Mouse (Mus musculus): ENCODE results near the gene N4bp3. TPM values are rescaled to one million over a fixed set of nuclear protein-coding genes. Genes with fewer than 3 reads are reported as not detected.
"Not testable (repeated sequence)": the region's sequence is repeated elsewhere in the genome, so short reads cannot be mapped to it uniquely, and the experiment has no call there.

N4bp3 gene
- polyA plus RNA-seq, 1 experiment from 2014 or later, result 2.4 TPM

DNA sequence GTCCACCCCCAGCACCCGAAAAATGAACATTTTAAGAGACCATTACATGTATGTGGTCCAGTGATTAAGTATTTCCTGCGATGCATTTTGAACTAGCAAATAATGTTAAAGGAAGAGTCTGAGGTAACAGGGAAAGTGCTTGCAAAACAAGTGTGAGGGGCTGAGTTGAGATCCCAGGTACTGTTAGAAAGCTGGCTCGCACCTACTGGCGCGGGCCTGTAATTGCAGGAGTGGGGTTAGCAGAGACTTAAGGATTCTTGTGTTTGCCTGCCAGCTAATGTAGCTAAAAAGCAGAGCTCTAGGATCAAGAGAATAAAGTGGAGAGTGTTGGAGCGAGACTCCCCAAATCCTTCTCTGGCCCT is 14.3 kb downstream of the N4bp3 start:
- Histone ChIP-seq H3K9ac (replicated peaks) (peak overlapping the region; percentile 87), H3K9me3 (ENCODE audit: low read length) (no peaks in the 10 kb centered on the region), H3K36me3 (replicated peaks; ENCODE audit: insufficient read depth, low read length) (peaks cover 4% of the 10 kb centered on the region; the same call in 1 of the 2 replicates), H3K4me3 (ENCODE audit: low read depth, low read length) (peak overlapping the region; percentile 84), H3K4me2 (ENCODE audit: low read depth, low read length) (peak overlapping the region; percentile 89), H3K27ac (ENCODE audit: low read depth) (peak overlapping the region; percentile 96), H3K4me1 (ENCODE audit: insufficient read depth) (peaks cover 16% of the 10 kb centered on the region), H3K27me3 (ENCODE audit: insufficient read depth, low read length) (no peaks in the 10 kb centered on the region)
- peak; percentile 82 for TF ChIP-seq CTCF (IDR thresholded peaks at IDR 0.05; ENCODE audit: low read depth)
- TF ChIP-seq EP300 (IDR thresholded peaks at IDR 0.05; ENCODE audit: low read depth), result no peak
- peak; percentile 76 for DNase-seq
- peak; percentile 67 for ATAC-seq
- WGBS (ENCODE audit: insufficient replicate concordance), result 6% methylated on average over 6 of the region's 6 CpGs

- TF ChIP-seq EP300 (IDR thresholded peaks at IDR 0.05; ENCODE audit: low read depth), result no peak
- peak; percentile 32; the same call in 1 of the 2 replicates for TF ChIP-seq CTCF (IDR thresholded peaks at IDR 0.05; ENCODE audit: low read depth)
- peak; percentile 88 for DNase-seq
- Histone ChIP-seq H3K9me3 (ENCODE audit: low read length) (no peaks in the 10 kb centered on the region), H3K27ac (ENCODE audit: low read depth) (peak within 1 kb of the TSS; percentile 96), H3K9ac (replicated peaks) (peak within 1 kb of the TSS; percentile 87), H3K4me2 (ENCODE audit: low read depth, low read length) (peak within 1 kb of the TSS; percentile 89), H3K27me3 (ENCODE audit: insufficient read depth, low read length) (no peaks in the 10 kb centered on the region), H3K4me3 (ENCODE audit: low read depth, low read length) (peak within 1 kb of the TSS; percentile 84), H3K36me3 (replicated peaks; ENCODE audit: insufficient read depth, low read length) (peaks cover 8% of the 10 kb centered on the region; the same call in 1 of the 2 replicates), H3K4me1 (ENCODE audit: insufficient read depth) (peaks cover 16% of the 10 kb centered on the region)
- ATAC-seq, result peak; percentile 90
- 1% methylated on average over 61 of the region's 61 CpGs for WGBS (ENCODE audit: insufficient replicate concordance)
Observed at GRCm38 (mm10) chr11:51635525-51636322, 14.9 kb downstream of the N4bp3 start, which contains the start of gene Rmnd5b. Gene Rmnd5b (minus strand): TSS chr11:51635896.

DNA sequence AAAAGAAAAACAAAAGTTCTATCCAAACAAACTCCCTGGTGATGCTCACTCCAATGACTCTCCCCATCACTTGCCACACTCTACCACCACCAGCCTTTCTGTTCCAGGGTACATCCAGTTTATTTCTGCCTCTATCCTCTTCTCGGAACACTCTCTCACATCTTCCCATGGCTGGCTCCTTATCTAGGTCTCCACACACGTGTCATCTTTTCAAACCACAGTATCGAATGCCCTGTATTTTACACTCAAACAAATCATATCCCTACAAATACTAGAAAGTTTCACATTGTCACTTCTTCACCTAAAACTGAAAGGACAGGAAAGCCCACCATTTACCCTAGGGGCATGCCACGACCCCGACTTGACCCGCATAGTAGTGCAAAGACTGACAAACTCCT is 15.5 kb downstream of the N4bp3 start:
- Histone ChIP-seq H3K27me3 (ENCODE audit: insufficient read depth, low read length) (no peaks in the 10 kb centered on the region), H3K4me3 (ENCODE audit: low read depth, low read length) (peak overlapping the region; percentile 84), H3K4me1 (ENCODE audit: insufficient read depth) (peaks cover 16% of the 10 kb centered on the region), H3K36me3 (replicated peaks; ENCODE audit: insufficient read depth, low read length) (peaks cover 8% of the 10 kb centered on the region; the same call in 1 of the 2 replicates), H3K27ac (ENCODE audit: low read depth) (peak overlapping the region; percentile 96), H3K9me3 (ENCODE audit: low read length) (no peaks in the 10 kb centered on the region), H3K9ac (replicated peaks) (peak overlapping the region; percentile 87), H3K4me2 (ENCODE audit: low read depth, low read length) (peak overlapping the region; percentile 89)
- ATAC-seq (no peak), DNase-seq (no peak)
- no peak for TF ChIP-seq CTCF (IDR thresholded peaks at IDR 0.05; ENCODE audit: low read depth)
- TF ChIP-seq EP300 (IDR thresholded peaks at IDR 0.05; ENCODE audit: low read depth), result no peak
- WGBS (ENCODE audit: insufficient replicate concordance), result 8% methylated on average over 6 of the region's 6 CpGs

DNA sequence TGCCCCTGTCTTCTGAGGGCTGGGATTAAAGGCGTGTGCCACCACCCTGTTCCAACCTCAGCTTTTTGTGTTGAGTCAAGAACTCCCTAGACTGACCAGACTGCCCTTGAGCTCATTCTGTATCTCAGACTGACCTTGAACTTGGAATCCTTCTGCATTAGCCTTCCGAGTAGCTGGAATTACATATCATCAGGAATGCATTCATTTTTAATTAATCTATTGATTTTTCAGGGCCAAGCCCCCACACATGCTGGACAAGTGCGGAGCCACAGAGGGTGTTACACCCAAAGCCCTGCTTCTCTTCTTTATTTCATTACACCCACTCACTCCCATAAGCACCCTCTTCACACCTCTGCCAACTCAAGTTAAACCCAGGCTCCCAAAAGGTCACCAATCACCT is 16.9 kb downstream of the N4bp3 start:
- no peak overlapping the region for H3K4me3 ChIP-seq (ENCODE audit: low read depth, low read length)
- ATAC-seq (no peak), DNase-seq (no peak)
- no peak overlapping the region for H3K9ac ChIP-seq (replicated peaks)
- H3K4me1 ChIP-seq (ENCODE audit: insufficient read depth), result peaks cover 16% of the 10 kb centered on the region
- H3K9me3 ChIP-seq (ENCODE audit: low read length), result no peaks in the 10 kb centered on the region
- H3K36me3 ChIP-seq (replicated peaks; ENCODE audit: insufficient read depth, low read length), result peaks cover 16% of the 10 kb centered on the region
- TF ChIP-seq EP300 (IDR thresholded peaks at IDR 0.05; ENCODE audit: low read depth) (no peak), CTCF (IDR thresholded peaks at IDR 0.05; ENCODE audit: low read depth) (no peak)
- 87% methylated on average over 3 of the region's 3 CpGs for WGBS (ENCODE audit: insufficient replicate concordance)
- no peak overlapping the region for H3K4me2 ChIP-seq (ENCODE audit: low read depth, low read length)
- no peaks in the 10 kb centered on the region for H3K27me3 ChIP-seq (ENCODE audit: insufficient read depth, low read length)
- 0 out of 2 replicates have a peak overlapping the region, but pooled peaks have one; percentile 11 for H3K27ac ChIP-seq (ENCODE audit: low read depth)

DNA sequence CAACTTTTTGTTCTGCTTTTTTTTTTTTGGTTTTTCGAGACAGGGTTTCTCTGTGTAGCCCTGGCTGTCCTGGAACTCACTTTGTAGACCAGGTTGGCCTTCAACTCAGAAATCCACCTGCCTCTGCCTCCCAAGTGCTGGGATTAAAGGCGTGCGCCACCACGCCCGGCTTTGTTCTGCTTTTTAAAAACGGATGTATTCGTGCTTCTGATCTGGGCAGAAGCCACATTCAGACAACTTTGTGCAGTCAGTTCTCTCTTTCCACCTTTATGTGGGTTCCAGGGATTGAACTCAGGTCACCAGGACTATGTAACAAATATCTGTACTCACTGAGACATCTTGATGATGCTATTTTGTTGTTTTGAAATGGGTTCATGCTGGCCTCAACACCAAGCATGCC is 17.4 kb downstream of the N4bp3 start:
- not testable (repeated sequence) for ATAC-seq; H3K9me3 ChIP-seq (ENCODE audit: low read length); H3K4me2 ChIP-seq (ENCODE audit: low read depth, low read length); H3K4me3 ChIP-seq (ENCODE audit: low read depth, low read length); H3K9ac ChIP-seq (replicated peaks); H3K27me3 ChIP-seq (ENCODE audit: insufficient read depth, low read length); DNase-seq
- Histone ChIP-seq H3K27ac (ENCODE audit: low read depth) (0 out of 2 replicates have a peak overlapping the region, but pooled peaks have one; percentile 11), H3K4me1 (ENCODE audit: insufficient read depth) (peaks cover 16% of the 10 kb centered on the region), H3K36me3 (replicated peaks; ENCODE audit: insufficient read depth, low read length) (peaks cover 17% of the 10 kb centered on the region)
- 60% methylated on average over 7 of the region's 7 CpGs for WGBS (ENCODE audit: insufficient replicate concordance)

DNA sequence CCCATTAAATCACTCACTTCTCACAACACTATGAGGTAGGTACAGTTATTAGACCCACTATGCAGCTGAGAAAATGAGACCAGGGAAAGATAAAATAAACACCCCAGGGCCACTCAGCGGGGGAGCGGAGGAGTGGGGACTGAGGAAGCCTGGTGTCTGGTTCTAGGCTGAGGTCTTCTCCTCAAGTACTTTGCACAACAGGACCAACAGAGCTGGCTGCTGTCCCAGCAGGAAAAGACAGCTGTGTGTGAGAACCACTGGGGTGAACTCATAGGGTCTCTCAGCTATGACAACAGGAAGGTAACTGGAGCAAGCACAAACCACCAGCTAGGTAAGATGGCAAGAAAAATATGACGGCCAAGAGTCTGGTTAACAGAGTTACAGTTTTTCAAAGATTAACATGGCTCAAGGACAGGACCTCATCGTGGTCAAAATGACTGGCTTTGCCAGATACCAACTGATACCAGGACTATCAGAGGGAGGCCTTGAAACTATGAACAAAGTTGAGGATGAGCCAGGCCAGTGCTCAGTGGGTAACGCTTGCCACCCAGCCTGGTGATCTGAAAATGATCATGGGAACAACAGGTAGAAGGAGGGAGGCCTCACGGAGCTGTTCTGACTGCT is 18.4 kb downstream of the N4bp3 start:
- Histone ChIP-seq H3K27ac (ENCODE audit: low read depth) (no peak overlapping the region), H3K4me1 (ENCODE audit: insufficient read depth) (peaks cover 11% of the 10 kb centered on the region), H3K9ac (replicated peaks) (0 out of 2 replicates have a peak overlapping the region, but pooled peaks have one; percentile 11), H3K4me3 (ENCODE audit: low read depth, low read length) (no peak overlapping the region), H3K36me3 (replicated peaks; ENCODE audit: insufficient read depth, low read length) (peaks cover 23% of the 10 kb centered on the region), H3K9me3 (ENCODE audit: low read length) (no peaks in the 10 kb centered on the region), H3K4me2 (ENCODE audit: low read depth, low read length) (no peak overlapping the region), H3K27me3 (ENCODE audit: insufficient read depth, low read length) (no peaks in the 10 kb centered on the region)
- DNase-seq (no peak), ATAC-seq (no peak)
- TF ChIP-seq CTCF (IDR thresholded peaks at IDR 0.05; ENCODE audit: low read depth) (no peak), EP300 (IDR thresholded peaks at IDR 0.05; ENCODE audit: low read depth) (no peak)
- WGBS (ENCODE audit: insufficient replicate concordance), result 67% methylated on average over 6 of the region's 6 CpGs

Data from liver, postnatal 0 days (tissue).